8 mouse cellular contexts compared by ENCODE assay signal in the genomic region with DNA sequence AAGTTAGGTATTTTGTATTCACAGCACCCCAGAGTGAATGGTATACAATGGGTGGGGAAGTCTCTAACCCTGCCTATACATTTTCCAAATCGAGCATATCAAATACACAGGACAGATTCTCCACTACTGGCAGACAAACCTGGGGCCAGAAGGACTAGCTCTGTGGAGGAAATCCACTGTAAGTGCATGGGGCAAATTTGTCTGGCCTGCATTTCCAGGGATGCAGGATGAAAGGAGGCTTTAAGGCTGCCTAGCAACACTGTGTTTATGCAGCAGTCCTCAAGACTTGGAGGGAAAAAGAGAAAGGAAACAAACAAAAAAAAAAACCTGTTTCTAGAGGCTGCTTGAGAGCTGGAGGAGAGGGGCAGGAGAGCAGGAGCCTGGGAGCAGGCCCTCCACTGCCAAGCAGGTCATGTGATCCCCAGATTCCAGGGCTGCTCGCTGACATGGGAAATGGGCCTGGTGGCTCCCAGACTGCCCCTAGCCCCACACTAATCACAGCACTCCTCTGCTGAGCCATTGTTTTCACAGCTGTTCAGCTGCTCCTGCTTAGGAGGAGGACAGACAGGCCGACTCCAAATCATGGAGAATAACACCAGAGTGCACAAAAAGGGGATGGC.
DNase-seq lines count a peak whose midpoint lies in the region; ATAC-seq and TF ChIP-seq lines count a peak whose summit lies in the region.

No protein-coding gene starts in this region.

- H3K4me3 ChIP-seq in heart, embryonic 14.5 days (ENCODE audit: control insufficient read depth in 1 of 2, insufficient read depth in 1 of 2, low read depth in 1 of 2, low read length in 2 of 2) = no peak overlapping the region
- H3K4me3 ChIP-seq in kidney, postnatal 0 days (replicated peaks; ENCODE audit: low read depth, low read length) = no peak overlapping the region

- no peak overlapping the region for H3K9ac ChIP-seq in heart, embryonic 14.5 days (ENCODE audit: low read length)
- no peak overlapping the region for H3K9ac ChIP-seq in kidney, postnatal 0 days (ENCODE audit: low read depth, low read length)

- no peak for TF ChIP-seq CTCF in kidney, postnatal 0 days (IDR thresholded peaks at IDR 0.05; ENCODE audit: low read depth)

- 15% methylated on average over 3 of the region's 3 CpGs for WGBS in heart, embryonic 14.5 days
- 14% methylated on average over 3 of the region's 3 CpGs for WGBS in kidney, postnatal 0 days

- peak overlapping the region; percentile 35 to 42; a peak in 3 of 4 replicates for H3K27ac ChIP-seq in heart, embryonic 14.5 days (replicated peaks in 1 of 2; ENCODE audit: control insufficient read depth in 1 of 2, insufficient read depth in 1 of 2, low read depth in 2 of 2, low read length in 2 of 2)
- H3K27ac ChIP-seq in kidney, postnatal 0 days = peak overlapping the region; percentile 62; the same call in 1 of the 2 replicates

- no peaks in the 10 kb centered on the region for H3K27me3 ChIP-seq in heart, embryonic 14.5 days (ENCODE audit: control insufficient read depth, insufficient read depth, low read length)
- no peaks in the 10 kb centered on the region for H3K27me3 ChIP-seq in kidney, postnatal 0 days (ENCODE audit: insufficient read depth, low read length)

- no peaks in the 10 kb centered on the region for H3K9me3 ChIP-seq in heart, embryonic 14.5 days (ENCODE audit: control insufficient read depth, low read length)
- H3K9me3 ChIP-seq in kidney, postnatal 0 days (replicated peaks; ENCODE audit: low read length) = no peaks in the 10 kb centered on the region

- peak; percentile 91 for ATAC-seq in heart, embryonic 14.5 days (ENCODE audit: insufficient number of reproducible peaks, insufficient read depth, low FRiP score, low read depth)
- peak; percentile 97 for ATAC-seq in kidney, postnatal 0 days (replicated peaks; ENCODE audit: low FRiP score, low read depth)

- peaks cover 2 to 8% of the 10 kb centered on the region in 2 experiments; a peak in 2 of 4 replicates for H3K4me1 ChIP-seq in heart, embryonic 14.5 days (ENCODE audit: control insufficient read depth in 2 of 2, insufficient read depth in 2 of 2, low read length in 2 of 2)
- no peaks in the 10 kb centered on the region for H3K4me1 ChIP-seq in kidney, postnatal 0 days (replicated peaks; ENCODE audit: insufficient read depth, low read length)

- no peak overlapping the region for H3K4me2 ChIP-seq in heart, embryonic 14.5 days (ENCODE audit: low read length)
- H3K4me2 ChIP-seq in kidney, postnatal 0 days (ENCODE audit: low read length) = no peak overlapping the region

- no peaks in the 10 kb centered on the region for H3K36me3 ChIP-seq in heart, embryonic 14.5 days (ENCODE audit: control insufficient read depth, insufficient read depth, low read length)
- no peaks in the 10 kb centered on the region for H3K36me3 ChIP-seq in kidney, postnatal 0 days (ENCODE audit: insufficient read depth, low read length)

- peak; percentile 6 to 14 for DNase-seq in adrenal gland, postnatal 36 days
- DNase-seq in adrenal gland, postnatal 14 days = no peak
- DNase-seq in fibroblast of lung, adult 2 months (ENCODE audit: low read depth) = peak; percentile 80
- DNase-seq in kidney, postnatal 0 days (ENCODE audit: low spot score) = peak; percentile 93
- DNase-seq in lung, postnatal 10 days = peak; percentile 53
- DNase-seq in right cerebral cortex, postnatal 14 days = peak; percentile 5
- DNase-seq in urinary bladder, postnatal 10 days (ENCODE audit: low spot score) = no peak

Comparison
In these comparisons a context has a peak if more than half of its experiments do, and no peak if none do; other contexts are left out.
1. DNase-seq: peak in adrenal gland, postnatal 36 days (2 of 2), fibroblast of lung, adult 2 months (single experiment), kidney, postnatal 0 days (single experiment), lung, postnatal 10 days (single experiment) and right cerebral cortex, postnatal 14 days (single experiment); none in adrenal gland, postnatal 14 days (single experiment) and urinary bladder, postnatal 10 days (single experiment).